Mouse (Mus musculus) heart, adult 2 months (tissue): Measurements from ENCODE around the gene Defb28.

ENCODE experiments used
- CTCF ChIP-seq: fragments of 200-600 bp; IDR thresholded peaks from 2 replicates; pipeline ENCODE4 v1.8.1; 2022; ENCODE audit warnings: antibody characterized with exemption, mild to moderate bottlenecking, moderate library complexity
- EP300 ChIP-seq: fragments of 200-500 bp; IDR thresholded peaks from 2 replicates; pipeline ENCODE4 v1.6.1; 2011; ENCODE audit warnings: low read depth, low read length, control low read depth; ENCODE audit not compliant: insufficient read depth
- POLR2A ChIP-seq: fragments of 200-500 bp; IDR thresholded peaks from 2 replicates; pipeline ENCODE4 v1.6.1; 2011; ENCODE audit warnings: mild to moderate bottlenecking, low read depth, low read length, control low read depth; ENCODE audit not compliant: insufficient read depth

- TF ChIP-seq CTCF (no peak), POLR2A (no peak), EP300 (no peak)
Measured at GRCm38 (mm10) chr2:152569038-152569437, 51.0 kb downstream of the Defb28 start, which contains the start of gene Gm17416.
